Mouse (Mus musculus) left cerebral cortex, adult 11 months (tissue): ENCODE results near the gene Sall2.
A peak's percentile ranks its signal among the peaks of the same experiment; 100 is the strongest.
"Not testable (repeated sequence)": the region's sequence is repeated elsewhere in the genome, so short reads cannot be mapped to it uniquely, and the experiment has no call there.

Experiments used
- DNase-seq: peaks from one replicate; pipeline ENCODE4 v3.0.0; 2022; ENCODE audit warnings: low spot score

Gene Sall2

DNA sequence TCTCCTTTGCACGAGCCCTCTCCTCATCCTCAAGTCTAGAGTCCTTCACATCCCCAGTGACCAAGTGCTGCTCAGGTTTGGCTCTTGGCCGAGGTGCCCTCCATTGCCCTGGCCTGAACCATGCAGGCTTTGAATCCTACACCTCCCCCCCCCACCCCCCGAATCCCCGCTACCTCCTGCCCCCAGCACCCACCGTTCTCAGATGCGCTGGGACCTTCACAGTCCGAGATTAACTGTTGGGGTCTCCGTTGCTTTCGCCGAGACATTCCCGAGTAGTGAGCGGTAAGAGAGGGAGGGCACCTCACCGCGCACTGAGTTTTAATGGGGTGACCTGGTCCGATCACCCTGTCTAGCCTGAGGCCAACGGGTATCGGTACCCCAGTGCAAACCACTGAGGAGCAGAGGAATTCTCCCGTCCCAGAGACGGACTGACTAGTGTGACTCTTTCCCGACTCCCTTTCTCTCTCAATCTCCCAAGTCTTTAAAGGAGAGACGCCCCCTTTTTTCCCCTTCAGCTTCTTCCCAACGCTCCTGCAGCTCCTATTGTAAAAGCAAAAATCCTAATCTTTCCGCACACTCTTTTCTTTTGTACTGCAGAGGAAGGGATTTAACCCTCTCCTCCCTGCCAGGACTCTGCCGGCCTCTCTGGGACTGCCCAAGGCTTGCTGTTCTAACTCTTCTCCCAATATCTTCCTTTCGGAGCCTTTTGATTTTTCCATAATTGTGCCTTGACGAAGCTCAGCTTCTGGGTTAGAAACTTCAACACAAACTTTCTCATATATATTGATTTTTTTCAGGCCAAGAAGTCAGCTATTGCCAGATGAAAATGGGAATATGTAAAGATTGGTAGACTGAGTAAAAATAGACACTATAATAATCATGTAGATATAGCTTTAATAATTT is at the start of gene Sall2:
Sall2 (minus strand) TSS at position 853 of the 903 bp plus-strand sequence.
- no peak for DNase-seq

DNA sequence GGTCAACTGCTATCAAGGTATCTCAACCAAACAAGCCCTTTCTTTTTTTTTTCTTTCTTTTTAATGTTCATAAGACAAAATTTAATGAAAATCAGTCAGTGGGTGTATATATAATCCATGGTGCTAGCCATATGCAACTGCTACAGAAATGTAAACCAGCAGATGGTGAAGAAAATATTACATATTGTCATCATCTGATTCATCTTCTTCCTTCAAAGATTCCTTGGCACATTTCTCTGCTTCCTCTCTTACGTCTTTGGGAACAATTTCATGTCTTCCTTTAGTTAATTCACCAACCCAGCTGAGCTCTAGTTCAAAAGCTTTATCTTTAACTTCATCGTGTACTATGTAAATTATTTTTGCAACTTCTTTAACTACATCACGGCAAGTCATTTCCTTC is 40.2 kb upstream of the Sall2 start:
- DNase-seq, result peak; percentile 4

DNA sequence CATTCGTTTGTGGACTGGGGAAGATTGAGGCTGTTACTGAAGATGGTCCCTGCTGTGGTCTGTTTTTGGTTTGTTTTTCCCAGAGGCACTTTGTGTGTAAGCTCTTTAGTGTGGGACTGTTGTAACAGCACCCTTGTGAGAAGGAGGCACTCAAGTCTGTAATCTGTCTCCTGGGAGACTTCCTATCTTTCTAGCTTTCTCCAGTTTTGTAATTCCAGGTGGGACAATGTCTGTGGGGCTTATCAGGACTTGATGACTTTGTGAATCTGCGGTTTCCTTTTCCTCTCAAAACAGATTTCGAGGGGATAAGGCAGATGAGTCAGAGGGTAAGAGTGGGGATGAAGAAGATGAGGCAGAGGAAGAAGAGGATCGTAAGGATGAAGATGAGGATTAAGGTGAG is 27.7 kb upstream of the Sall2 start, which contains the start of gene Olfr1513:
Olfr1513 (minus strand) TSS at position 101 of the 400 bp plus-strand sequence.
- no peak for DNase-seq

DNA sequence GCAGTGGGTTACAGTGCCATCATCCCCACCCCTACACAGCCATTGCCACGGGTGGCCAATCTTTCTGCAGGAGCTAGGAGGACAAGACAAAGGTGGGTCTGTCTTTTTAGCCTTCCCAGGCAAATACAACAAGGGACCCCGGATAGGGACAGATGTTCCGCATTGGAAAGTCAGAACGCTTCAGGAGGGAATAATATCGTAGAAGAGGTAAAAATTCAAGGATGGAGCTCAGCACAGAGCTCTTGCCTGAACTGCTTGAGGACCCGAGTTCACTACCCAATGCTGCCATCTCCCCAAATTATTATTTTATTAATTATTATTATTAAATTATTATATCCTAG is 10.9 kb upstream of the Sall2 start:
- DNase-seq, result no peak

DNA sequence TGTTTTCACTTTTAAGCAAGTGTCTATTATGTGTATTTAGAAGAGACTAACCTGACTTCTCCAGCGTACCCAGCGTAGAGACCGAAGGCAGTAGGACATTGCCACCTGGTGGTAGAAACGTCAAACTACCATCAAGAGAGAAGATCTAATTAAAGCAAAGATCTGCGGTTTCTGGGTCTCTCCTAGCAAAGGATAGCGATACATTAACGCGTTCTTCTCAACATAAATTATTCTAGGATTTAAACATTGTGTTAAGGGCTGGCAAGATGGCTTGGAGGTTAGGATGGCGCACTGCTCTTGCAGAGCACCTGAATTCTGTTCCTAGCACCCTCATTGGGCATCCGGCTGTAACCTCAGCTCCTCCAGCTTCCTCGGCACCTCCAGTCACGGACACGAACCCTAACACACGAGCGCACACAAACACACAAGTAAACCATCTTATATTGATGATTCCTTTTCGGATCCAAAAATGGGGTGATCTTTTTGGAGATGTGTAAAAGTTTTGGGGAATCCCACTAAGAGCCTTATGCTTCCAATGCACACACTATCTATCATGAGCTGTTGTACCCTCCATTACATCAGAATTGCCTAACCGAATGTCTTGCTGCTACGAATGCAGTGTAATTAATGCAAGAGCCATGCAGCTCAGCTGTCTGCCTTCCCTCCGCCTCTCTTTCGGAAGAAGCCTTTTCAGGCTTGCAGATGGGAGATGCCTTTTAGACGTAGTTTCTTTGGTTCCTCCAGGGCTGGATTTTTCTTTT is 10.4 kb upstream of the Sall2 start:
- DNase-seq, result peak; percentile 68

DNA sequence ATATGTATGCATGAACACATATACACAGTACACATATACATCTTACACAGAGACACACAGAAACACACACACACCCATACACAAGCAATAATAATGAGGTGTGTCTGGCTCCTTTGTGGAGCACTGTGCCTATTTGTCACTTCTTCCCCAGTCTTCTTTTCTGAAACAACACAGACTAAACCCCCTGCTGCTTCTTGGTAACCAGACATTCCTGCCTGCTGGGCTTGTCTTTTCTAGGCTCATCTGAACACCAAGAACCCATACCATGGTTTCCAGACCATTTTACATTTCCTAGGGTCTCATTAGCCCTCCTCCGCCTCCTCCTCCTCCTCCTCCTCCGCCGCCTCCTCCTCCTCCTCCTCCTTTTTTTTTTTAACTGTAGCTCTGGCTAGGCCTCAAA is 3.6 kb upstream of the Sall2 start:
- no peak for DNase-seq

DNA sequence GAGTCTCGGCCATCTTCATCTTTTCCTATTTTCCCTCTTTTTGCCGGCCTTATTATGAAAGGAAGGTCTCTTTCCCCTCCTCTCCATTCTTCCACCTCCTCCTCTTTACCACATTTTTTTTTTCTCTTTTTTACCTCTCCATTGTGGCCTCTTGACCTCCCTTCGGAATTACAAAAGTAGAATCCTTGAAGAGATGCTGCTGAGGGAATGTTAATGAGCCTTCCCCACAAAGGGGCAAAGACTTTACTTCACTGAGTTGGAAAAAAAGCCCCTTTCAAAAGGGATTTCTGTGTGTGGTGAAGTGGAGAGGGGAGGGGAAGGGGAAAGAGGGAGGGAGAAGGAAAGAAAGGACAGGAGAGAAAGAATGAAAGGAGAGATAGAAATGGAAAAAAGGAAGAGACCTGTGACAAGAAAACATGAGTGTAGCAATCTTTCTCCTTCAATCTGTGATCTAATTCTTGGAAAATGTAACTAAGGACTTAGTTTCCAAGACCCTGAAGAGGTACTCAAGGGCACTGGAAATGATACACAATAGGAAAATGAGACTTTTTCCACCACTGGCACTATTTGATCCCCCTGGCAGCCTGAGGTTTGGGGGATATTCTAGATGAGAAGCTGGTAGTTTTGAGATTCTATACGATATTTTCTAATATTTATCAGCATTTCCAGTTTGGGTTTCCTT is 2.6 kb upstream of the Sall2 start:
- no peak for DNase-seq

DNA sequence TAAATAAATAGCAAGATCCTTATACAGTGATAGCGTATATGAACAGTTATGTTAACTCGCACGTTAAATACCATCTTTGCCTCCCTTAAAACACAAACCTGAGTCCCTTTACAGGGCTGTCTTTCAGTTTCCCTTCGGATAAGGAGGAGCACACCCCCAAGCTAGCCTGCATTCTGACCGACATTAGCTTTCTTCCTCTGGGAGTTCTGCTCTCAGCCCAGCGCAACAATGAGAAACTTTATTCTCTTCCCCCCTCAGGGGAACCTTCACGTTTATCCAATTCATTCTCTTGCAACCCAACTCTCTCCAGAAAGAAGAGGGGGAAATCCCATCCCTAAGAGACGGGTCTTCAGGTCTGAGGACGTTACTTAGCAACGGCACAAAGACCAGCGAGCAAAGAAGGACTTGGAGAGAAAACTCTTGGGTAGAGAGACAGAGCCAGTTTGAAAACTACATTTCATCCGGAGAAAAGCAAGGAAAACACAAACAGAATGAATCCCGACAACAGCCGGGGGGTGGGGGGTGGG is 1.1 kb downstream of the Sall2 start:
- no peak for DNase-seq

DNA sequence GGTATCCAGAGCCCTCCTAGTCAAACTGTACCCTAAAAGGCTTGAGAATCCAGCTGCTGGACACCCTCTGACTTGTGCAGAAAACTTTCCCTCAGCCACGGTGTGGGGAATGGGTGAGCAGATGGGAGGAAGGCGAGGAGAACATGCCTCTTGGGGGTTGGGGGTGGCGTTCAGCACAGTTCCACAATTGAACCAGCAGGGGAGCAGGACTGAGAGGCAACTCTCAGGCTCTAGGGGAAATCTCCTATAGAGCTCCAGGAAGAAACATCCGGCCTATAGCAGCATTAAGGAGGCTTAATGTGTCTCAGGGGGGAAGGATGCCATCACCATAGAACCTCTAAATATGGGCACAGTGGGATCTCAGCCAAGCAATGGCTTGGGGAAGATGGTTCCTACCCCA is 2.7 kb downstream of the Sall2 start:
- no peak for DNase-seq

DNA sequence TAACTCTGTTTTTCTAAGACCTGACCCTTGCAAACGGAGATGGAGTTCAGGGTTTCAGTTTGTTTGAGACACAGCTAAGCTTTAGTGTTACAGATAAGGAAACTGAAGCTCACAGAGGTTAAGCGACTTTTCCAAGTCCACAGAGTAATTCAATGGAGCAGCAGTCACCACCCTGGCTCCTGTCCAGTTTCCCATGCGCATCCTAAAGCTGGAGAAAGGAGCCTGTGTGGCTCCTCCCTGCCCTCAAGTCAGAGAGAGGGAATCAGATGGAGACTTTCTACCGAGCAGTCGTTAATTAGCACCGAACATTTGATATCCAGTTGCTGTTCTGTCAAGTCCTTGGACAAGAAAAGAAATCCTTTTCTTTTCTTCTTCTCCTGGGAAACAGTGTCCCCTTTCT is 9.2 kb downstream of the Sall2 start:
- no peak for DNase-seq

DNA sequence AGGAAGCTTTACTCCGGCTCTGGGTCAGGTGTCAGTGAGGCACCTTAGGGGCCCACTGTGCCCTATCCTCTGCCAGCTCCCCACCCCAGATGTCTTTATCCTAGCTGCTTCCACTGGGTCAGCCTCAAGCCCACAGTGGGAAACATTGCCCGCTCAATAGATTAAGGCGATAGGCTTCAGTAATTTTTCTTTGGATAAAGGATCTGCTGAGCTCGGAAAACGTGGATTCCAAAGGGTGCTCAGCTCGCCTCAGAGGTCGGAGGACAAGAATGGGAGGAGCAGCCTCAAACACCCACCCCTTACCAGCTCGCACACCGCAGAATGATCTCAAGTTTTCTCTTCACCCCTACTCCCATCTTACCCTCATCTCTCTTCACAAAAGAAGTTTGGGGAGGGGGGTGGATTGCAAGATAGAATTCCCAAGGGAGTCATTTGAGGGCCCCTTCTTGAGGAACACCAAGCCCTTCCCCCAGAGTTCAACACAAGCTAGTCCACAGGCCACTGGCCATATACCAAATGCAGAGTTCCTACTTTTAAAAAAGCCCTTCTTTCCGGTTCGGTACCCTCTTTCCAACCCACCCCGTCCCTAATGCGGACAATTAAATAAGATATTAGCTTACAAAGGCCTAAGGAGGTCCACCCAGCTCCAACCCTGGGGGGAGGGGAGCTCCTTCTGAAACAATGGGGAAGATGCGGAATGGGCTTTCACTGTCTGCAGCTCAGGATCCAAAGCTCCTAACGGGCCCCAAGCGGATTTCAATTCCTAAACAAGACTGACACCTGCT is 11.9 kb downstream of the Sall2 start:
- DNase-seq, result no peak

DNA sequence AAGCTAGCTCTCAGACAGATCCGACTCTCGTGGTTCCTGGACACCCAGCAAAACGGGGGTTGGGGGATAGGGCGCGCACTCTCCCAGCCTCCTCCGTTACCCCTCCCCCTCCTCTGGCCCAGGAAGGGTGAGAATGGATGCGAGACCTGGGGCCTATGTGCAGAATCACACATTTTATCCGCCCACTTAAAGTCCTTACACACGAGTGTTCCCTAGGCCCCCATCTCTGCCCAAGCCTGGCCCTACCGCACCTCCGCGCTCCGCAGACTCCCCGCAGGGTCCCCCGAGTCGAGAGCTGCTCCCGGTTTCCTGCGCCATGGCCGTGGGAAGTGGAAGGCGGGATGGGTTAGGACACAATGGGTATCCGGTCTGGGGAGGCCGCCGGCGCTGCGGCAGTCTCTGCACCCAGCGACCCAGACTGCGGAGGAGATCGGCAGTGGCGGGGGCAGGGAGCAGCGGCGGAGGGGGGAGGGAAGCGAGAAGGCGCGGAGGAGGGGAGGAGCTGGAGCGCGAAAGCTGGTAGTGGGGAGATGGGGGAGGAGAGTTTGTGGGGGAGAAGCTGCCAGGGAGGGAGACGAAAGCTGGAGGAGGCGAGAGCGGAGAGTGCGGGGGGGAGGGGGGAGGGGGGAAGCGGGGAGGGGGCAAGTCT is 12.6 kb downstream of the Sall2 start:
- peak; percentile 63 for DNase-seq

DNA sequence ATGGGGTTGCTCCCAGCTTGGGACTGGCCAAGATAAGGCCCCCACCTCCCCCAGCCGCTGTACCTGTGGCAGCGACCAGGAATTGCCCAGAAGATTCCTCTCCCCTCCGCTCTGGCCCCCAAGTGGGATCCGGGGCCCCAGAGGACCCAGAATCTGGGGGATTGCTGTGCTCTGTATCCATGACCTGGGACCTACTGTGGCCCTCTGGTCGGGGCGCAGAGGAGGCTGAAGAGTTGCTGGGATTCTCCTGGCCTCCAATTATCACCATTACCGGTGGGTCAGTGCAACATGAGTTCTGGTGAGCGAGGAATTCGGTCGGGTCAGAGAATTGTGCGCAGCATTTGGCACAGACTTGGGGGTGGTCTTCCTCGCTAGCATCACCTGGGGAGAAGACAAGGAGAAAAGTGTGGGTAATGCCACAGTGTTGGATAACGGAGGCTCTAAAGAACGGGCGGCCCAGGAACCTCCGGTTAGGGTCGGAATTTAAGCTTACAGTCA is 13.2 kb downstream of the Sall2 start:
- no peak for DNase-seq

DNA sequence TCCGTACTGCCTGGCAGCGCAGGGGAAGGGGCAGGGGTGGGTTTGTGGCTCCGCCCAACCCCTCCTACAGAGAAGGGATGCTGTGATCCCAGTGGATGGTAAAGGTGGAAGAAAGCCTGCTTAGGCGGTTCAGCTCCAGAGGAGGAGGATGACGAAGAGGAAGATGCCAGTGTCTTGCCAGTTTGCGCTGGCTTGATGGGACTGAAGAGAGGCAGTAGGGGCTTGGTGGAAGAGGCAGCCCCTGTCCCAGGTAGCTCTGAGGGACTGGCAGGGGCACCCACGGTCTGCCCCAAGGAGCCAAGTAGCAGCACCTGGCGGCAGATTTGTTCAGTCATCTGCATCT is 13.8 kb downstream of the Sall2 start:
- DNase-seq, result no peak

DNA sequence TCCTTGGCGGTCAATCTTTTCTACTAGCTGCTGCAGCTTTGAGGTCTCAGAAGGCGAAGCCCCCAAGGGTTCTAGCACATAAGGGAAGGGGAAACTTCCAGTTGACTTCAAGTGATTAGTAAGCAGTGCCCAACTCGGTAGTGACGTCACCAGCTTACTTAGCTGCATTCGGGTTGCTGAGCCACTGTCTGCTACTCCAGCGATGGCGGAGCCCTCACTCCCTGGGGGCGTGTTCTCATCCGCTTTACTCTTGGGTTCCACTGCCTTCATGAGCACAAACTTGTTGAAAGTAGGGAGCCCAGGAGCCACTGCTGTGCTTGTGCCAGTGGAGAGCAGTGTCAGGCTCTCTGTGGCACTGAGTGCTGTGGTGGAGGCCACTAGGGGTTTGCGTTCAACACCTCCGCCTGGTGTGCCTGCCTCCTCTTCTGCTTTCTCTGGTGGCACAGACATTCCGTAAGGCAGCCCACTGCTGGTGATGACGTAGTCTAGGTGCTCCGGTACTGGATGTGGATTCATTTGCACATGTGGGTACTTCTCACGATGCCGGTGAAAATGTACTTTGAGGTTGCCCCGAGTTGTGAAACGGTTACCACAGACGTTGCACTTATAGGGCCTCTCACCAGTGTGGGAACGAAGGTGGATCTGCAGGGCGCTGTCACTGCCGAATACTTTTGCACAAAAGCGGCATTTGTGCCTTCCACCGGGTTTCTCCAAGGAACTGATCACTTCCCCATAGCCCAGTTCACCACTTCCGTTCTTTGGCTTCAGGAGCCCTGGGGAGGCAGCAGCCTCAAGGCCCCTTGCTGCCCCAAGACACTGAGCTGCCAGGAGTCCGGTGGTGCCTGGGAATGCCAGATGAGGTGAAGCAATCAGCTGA is 14.4 kb downstream of the Sall2 start:
- DNase-seq, result no peak

DNA sequence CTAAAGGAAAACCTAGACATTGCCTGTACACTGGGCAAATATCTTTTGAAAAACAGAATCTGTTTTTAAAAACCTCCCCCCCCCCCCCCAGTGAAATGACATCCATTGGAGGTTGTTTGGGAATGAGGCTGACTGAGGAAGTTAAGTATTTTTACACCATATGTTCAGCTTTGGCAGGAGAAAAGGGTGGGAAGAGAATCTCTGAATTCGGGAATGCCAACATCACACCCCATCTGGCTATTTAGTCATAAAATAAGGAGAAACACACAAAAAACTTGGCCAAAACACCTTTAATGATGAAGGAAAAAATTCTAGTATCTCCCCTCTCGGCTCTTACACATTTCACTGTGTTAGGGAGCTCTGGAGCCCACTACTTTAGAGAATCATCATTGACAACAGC is 17.7 kb downstream of the Sall2 start:
- DNase-seq, result no peak

DNA sequence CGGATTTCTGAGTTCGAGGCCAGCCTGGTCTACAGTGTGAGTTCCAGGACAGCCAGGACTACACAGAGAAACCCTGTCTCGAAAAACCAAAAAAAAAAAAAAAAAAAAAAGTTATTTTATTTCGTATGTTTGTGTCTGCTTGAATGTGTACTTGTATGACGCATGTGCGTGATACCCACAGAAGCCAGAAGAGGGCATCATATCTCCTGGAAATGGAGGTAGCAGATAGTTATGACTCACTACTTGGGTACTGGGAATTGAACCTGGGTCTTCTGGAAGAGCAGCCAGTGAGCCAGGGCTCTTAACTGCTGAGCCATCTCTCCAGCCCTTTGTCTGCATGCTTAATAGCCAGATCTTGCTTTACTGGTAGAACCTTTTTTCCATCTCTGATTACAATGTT is 18.2 kb downstream of the Sall2 start:
- not testable (repeated sequence) for DNase-seq

DNA sequence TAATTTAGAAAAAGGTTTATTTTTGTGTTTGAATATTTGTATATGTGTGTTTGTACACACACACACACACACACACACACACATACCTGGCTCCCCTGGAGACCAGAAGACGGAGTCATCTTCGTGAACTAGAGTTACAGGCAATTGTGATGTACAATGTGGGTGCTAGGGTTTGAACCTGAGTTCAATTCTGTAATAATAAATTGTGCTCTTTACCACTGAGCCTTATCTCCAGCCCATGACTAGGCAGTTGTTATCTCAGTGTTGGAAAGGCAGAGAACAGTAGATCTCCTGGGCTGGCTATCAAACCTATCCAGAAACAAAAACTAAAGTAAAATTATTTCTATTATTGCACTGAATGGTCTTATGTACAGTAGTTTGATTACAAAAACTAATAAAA is 22.5 kb downstream of the Sall2 start:
- no peak for DNase-seq

DNA sequence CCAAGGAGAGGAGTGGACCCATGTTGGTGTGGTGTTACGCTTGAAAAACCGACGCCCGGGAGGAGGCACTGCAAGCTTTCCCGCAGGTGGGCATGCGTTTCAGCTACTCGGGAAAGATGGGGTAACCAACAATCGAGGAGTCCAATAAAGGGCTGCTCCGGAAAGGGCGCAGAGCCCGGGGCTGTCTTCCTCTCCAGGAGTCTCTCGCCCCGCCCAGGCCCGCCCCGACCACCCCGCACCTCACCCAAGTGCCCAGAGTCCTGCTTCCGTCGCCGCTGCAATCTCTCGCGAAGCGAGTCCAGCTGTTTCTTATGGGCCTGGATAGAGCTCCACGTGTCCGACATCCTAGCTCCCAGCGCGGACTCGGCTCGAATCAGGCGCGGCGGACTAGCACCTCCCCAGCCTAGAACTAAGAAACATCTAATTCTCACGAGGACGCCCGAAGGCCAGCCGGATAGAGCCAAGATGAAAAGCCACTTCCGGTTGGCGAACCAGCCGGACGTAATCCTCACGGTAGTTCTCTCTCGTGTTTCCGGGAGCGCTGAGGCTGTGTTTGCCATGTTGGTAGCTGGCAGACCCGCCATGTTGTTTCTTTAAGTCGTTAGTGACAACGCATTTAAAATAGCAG is 23.8 kb downstream of the Sall2 start, which contains the start of gene Mettl3:
Mettl3 (minus strand) TSS at position 485 of the 628 bp plus-strand sequence.
- peak; percentile 86 for DNase-seq
